Mouse (Mus musculus): ENCODE results near the gene Pla2g6. TPM values are rescaled to one million over a fixed set of nuclear protein-coding genes. Genes with fewer than 3 reads are reported as not detected.

Pla2g6 gene
- polyA plus RNA-seq, 1 experiment, result 24.6 TPM

- WGBS, result 62% methylated on average over 5 of the region's 5 CpGs
- no peaks in the 10 kb centered on the region for H3K36me3 ChIP-seq (ENCODE audit: control insufficient read depth, insufficient read depth, low read length)
- DNase-seq, result no peak
- H3K4me1 ChIP-seq (ENCODE audit: control insufficient read depth, insufficient read depth, low read length), result peaks cover 26% of the 10 kb centered on the region
- no peaks in the 10 kb centered on the region for H3K27me3 ChIP-seq (replicated peaks; ENCODE audit: control insufficient read depth, insufficient read depth, low read length)
- no peak overlapping the region for H3K27ac ChIP-seq (ENCODE audit: insufficient read depth, low read depth, low read length)
- TF ChIP-seq CTCF (conservative IDR thresholded peaks at IDR 0.05; ENCODE audit: insufficient read depth, insufficient read length, low read depth, low read length), result no peak
- TF ChIP-seq POLR2A (IDR thresholded peaks at IDR 0.05; ENCODE audit: low read depth, low read length), result no peak
- no peak overlapping the region for H3K4me3 ChIP-seq (ENCODE audit: insufficient read depth, low read depth, low read length)
Measured at GRCm38 (mm10) chr15:79280850-79281249, 47.3 kb downstream of the Pla2g6 start.

- H3K27ac ChIP-seq (ENCODE audit: insufficient read depth, low read depth, low read length), result no peak overlapping the region
- no peak overlapping the region for H3K4me3 ChIP-seq (ENCODE audit: insufficient read depth, low read depth, low read length)
- WGBS, result 38% methylated on average over 6 of the region's 6 CpGs
- no peaks in the 10 kb centered on the region for H3K36me3 ChIP-seq (ENCODE audit: control insufficient read depth, insufficient read depth, low read length)
- H3K27me3 ChIP-seq (replicated peaks; ENCODE audit: control insufficient read depth, insufficient read depth, low read length), result no peaks in the 10 kb centered on the region
- peaks cover 23% of the 10 kb centered on the region for H3K4me1 ChIP-seq (ENCODE audit: control insufficient read depth, insufficient read depth, low read length)
- TF ChIP-seq CTCF (conservative IDR thresholded peaks at IDR 0.05; ENCODE audit: insufficient read depth, insufficient read length, low read depth, low read length), result peak; percentile 58
- TF ChIP-seq POLR2A (IDR thresholded peaks at IDR 0.05; ENCODE audit: low read depth, low read length), result no peak
- DNase-seq, result peak; percentile 45
Measured at GRCm38 (mm10) chr15:79280209-79280608, 48.0 kb downstream of the Pla2g6 start.

- TF ChIP-seq CTCF (conservative IDR thresholded peaks at IDR 0.05; ENCODE audit: insufficient read depth, insufficient read length, low read depth, low read length) (no peak), POLR2A (IDR thresholded peaks at IDR 0.05; ENCODE audit: low read depth, low read length) (no peak)
- no peak overlapping the region for H3K27ac ChIP-seq (ENCODE audit: insufficient read depth, low read depth, low read length)
- no peaks in the 10 kb centered on the region for H3K36me3 ChIP-seq (ENCODE audit: control insufficient read depth, insufficient read depth, low read length)
- DNase-seq, result no peak
- 64% methylated on average over 10 of the region's 10 CpGs for WGBS
- no peaks in the 10 kb centered on the region for H3K27me3 ChIP-seq (replicated peaks; ENCODE audit: control insufficient read depth, insufficient read depth, low read length)
- H3K4me1 ChIP-seq (ENCODE audit: control insufficient read depth, insufficient read depth, low read length), result peaks cover 7% of the 10 kb centered on the region; the same call in 1 of the 2 replicates
- no peak overlapping the region for H3K4me3 ChIP-seq (ENCODE audit: insufficient read depth, low read depth, low read length)
Measured at GRCm38 (mm10) chr15:79277728-79278127, 50.5 kb downstream of the Pla2g6 start.

GRCm38 (mm10) chr15:79273020-79273419 lies 55.2 kb downstream of the Pla2g6 start:
- WGBS, result 53% methylated on average over 10 of the region's 10 CpGs
- Histone ChIP-seq H3K27me3 (replicated peaks; ENCODE audit: control insufficient read depth, insufficient read depth, low read length) (no peaks in the 10 kb centered on the region), H3K27ac (ENCODE audit: insufficient read depth, low read depth, low read length) (no peak overlapping the region), H3K36me3 (ENCODE audit: control insufficient read depth, insufficient read depth, low read length) (no peaks in the 10 kb centered on the region), H3K4me1 (ENCODE audit: control insufficient read depth, insufficient read depth, low read length) (peaks cover 3% of the 10 kb centered on the region; the same call in 1 of the 2 replicates), H3K4me3 (ENCODE audit: insufficient read depth, low read depth, low read length) (no peak overlapping the region)
- DNase-seq, result no peak
- TF ChIP-seq CTCF (conservative IDR thresholded peaks at IDR 0.05; ENCODE audit: insufficient read depth, insufficient read length, low read depth, low read length), result no peak
- no peak for TF ChIP-seq POLR2A (IDR thresholded peaks at IDR 0.05; ENCODE audit: low read depth, low read length)

- no peak for DNase-seq
- no peaks in the 10 kb centered on the region for H3K27me3 ChIP-seq (replicated peaks; ENCODE audit: control insufficient read depth, insufficient read depth, low read length)
- WGBS, result 34% methylated on average over 17 of the region's 17 CpGs
- H3K27ac ChIP-seq (ENCODE audit: insufficient read depth, low read depth, low read length), result no peak overlapping the region
- no peak overlapping the region for H3K4me3 ChIP-seq (ENCODE audit: insufficient read depth, low read depth, low read length)
- H3K36me3 ChIP-seq (ENCODE audit: control insufficient read depth, insufficient read depth, low read length), result no peaks in the 10 kb centered on the region
- TF ChIP-seq CTCF (conservative IDR thresholded peaks at IDR 0.05; ENCODE audit: insufficient read depth, insufficient read length, low read depth, low read length) (peak; percentile 64), POLR2A (IDR thresholded peaks at IDR 0.05; ENCODE audit: low read depth, low read length) (no peak)
- peaks cover 3% of the 10 kb centered on the region; the same call in 1 of the 2 replicates for H3K4me1 ChIP-seq (ENCODE audit: control insufficient read depth, insufficient read depth, low read length)
Measured at GRCm38 (mm10) chr15:79271124-79271746, 57.0 kb downstream of the Pla2g6 start.

DNA sequence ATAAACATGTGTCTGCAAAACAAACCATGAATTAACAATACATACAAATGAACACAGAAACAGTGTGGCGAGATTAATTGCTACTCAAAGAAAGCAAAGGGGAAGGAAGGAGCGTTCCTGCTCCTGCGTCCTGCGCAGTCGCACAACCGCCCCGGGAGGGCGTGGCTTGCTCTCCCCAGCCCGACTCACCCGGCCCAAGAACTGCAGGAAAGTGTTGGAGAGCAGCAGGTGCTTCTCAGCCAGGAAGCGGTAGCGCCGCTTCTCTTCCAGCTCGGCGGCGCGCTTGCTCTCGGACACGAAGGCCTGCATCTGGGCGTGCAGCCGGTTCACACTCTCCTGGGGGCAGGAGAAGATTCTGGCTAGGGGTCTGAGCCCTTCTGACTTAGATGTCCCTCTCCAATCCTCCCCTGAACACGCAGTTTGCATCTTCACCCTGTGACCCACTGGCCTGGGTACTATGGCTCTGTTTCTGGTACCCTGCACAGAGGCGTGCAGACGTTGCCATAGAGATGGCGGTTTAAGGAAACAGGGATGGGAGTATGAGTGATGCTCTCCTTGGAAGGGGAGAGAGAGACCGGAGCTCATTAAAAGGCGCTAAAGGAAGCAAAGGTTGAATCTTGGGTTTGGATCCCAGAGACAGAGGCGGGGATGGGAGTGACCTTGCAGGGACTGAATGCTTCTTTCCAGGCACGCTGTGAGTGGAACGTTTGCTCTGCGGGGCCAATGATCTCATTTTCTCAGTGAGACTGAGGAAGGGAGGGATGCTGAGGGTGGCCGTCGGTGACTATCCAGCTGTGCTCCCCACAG lies 57.7 kb downstream of the Pla2g6 start:
- Histone ChIP-seq H3K27ac (ENCODE audit: insufficient read depth, low read depth, low read length) (no peak overlapping the region), H3K4me1 (ENCODE audit: control insufficient read depth, insufficient read depth, low read length) (peaks cover 3% of the 10 kb centered on the region; the same call in 1 of the 2 replicates), H3K27me3 (replicated peaks; ENCODE audit: control insufficient read depth, insufficient read depth, low read length) (no peaks in the 10 kb centered on the region), H3K4me3 (ENCODE audit: insufficient read depth, low read depth, low read length) (no peak overlapping the region), H3K36me3 (ENCODE audit: control insufficient read depth, insufficient read depth, low read length) (no peaks in the 10 kb centered on the region)
- peak; percentile 69 for DNase-seq
- no peak for TF ChIP-seq CTCF (conservative IDR thresholded peaks at IDR 0.05; ENCODE audit: insufficient read depth, insufficient read length, low read depth, low read length)
- no peak for TF ChIP-seq POLR2A (IDR thresholded peaks at IDR 0.05; ENCODE audit: low read depth, low read length)
- 31% methylated on average over 33 of the region's 33 CpGs for WGBS

DNA sequence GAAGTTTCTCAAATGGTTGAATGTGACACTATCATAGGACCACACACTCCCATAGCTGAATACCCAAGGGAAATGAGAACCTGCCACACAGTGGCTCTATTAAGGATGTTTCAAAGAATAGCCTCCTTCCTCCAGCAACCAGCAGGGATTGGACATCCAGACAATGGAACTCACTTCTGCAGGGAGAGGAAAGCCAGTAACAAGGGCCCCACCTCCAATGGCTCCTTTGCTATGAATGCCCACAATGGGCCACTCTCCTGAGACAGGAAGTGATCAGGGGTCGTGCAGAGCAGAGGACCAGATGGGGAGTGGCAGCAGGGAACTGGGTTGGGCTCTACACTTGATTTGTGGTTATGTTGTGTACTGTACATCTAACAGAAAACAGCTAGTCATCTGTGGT lies 59.7 kb downstream of the Pla2g6 start:
- Histone ChIP-seq H3K4me1 (ENCODE audit: control insufficient read depth, insufficient read depth, low read length) (peaks cover 3% of the 10 kb centered on the region; the same call in 1 of the 2 replicates), H3K27ac (ENCODE audit: insufficient read depth, low read depth, low read length) (no peak overlapping the region), H3K27me3 (replicated peaks; ENCODE audit: control insufficient read depth, insufficient read depth, low read length) (no peaks in the 10 kb centered on the region), H3K36me3 (ENCODE audit: control insufficient read depth, insufficient read depth, low read length) (no peaks in the 10 kb centered on the region), H3K4me3 (ENCODE audit: insufficient read depth, low read depth, low read length) (no peak overlapping the region)
- TF ChIP-seq POLR2A (IDR thresholded peaks at IDR 0.05; ENCODE audit: low read depth, low read length) (no peak), CTCF (conservative IDR thresholded peaks at IDR 0.05; ENCODE audit: insufficient read depth, insufficient read length, low read depth, low read length) (no peak)
- no peak for DNase-seq
- WGBS, result 38% methylated on average over 1 of the region's 1 CpGs
